Mouse (Mus musculus) midbrain, postnatal 0 days (tissue): Measurements from ENCODE around the gene Hip1r. TPM values are rescaled to one million over a fixed set of nuclear protein-coding genes. Genes with fewer than 3 reads are reported as not detected.

Source experiments
- ATAC-seq: fragments of 200-750 bp; cut with Nextera tagmentation; 2 replicates; pipeline ENCODE4 v1.8.0; 2017; ENCODE audit warnings: moderate number of reproducible peaks, mild to moderate bottlenecking, moderate TSS enrichment, moderate library complexity; ENCODE audit not compliant: low FRiP score
- DNase-seq: peaks from one replicate; pipeline ENCODE4 v3.0.0-alpha.2; 2015; ENCODE audit warnings: low spot score
- H3K27ac ChIP-seq: fragments of 300-500 bp; sonication (generic); 2 replicates; pipeline ENCODE4 v1.5.1; 2014; ENCODE audit warnings: low read depth, mild to moderate bottlenecking, low read length, mixed read lengths
- H3K27me3 ChIP-seq: fragments of 300-500 bp; sonication (generic); 2 replicates; pipeline ENCODE4 v1.6.1; 2014; ENCODE audit warnings: low read length, control low read depth, mixed read lengths; ENCODE audit not compliant: insufficient read depth
- H3K36me3 ChIP-seq: fragments of 300-500 bp; sonication (generic); 2 replicates; pipeline ENCODE4 v1.6.1; 2014; ENCODE audit warnings: low read length, control low read depth, mixed read lengths; ENCODE audit not compliant: insufficient read depth
- H3K4me1 ChIP-seq: fragments of 300-500 bp; sonication (generic); 2 replicates; pipeline ENCODE4 v1.6.1; 2014; ENCODE audit warnings: mild to moderate bottlenecking, control low read depth, antibody characterized with exemption, low read length, mixed read lengths; ENCODE audit not compliant: insufficient read depth
- H3K4me2 ChIP-seq: fragments of 300-500 bp; sonication (generic); 2 replicates; pipeline ENCODE4 v1.6.1; 2014; ENCODE audit warnings: low read depth, mild to moderate bottlenecking, low read length, mixed read lengths; ENCODE audit not compliant: poor library complexity, severe bottlenecking
- H3K4me3 ChIP-seq: fragments of 300-500 bp; sonication (generic); 2 replicates; pipeline ENCODE4 v1.5.1; 2014; ENCODE audit warnings: low read depth, mild to moderate bottlenecking, low read length, moderate library complexity
- H3K9ac ChIP-seq: fragments of 300-500 bp; sonication (generic); replicated peaks from 2 replicates; pipeline ENCODE4 v1.6.1; 2014; ENCODE audit warnings: mild to moderate bottlenecking, low read length, moderate library complexity, mixed read lengths; ENCODE audit not compliant: poor library complexity, severe bottlenecking
- H3K9me3 ChIP-seq: fragments of 300-500 bp; sonication (generic); 2 replicates; pipeline ENCODE4 v1.6.1; 2016; ENCODE audit warnings: low read length, control low read depth
- CTCF ChIP-seq: IDR thresholded peaks from 2 replicates; pipeline ENCODE4 v1.5.1; 2016; ENCODE audit warnings: antibody characterized with exemption, mild to moderate bottlenecking
- WGBS: fragments of 180-500 bp; shearing (Covaris S2); extraction: QIAGEN DNeasy Blood & Tissue Kit; methylation state at CpG from one replicate; pipeline ENCODE4 v1.1.7; 2014; 5-methylcytosine and 5-hydroxymethylcytosine counted together
- polyA plus RNA-seq: library from polyadenylated mRNA; unstranded; fragments of >200 nt; fragmentation: Nextera tagmentation; extraction: Ambion mirVana; gene quantifications from 2 replicates; pipeline ENCODE4 v1.2.1, GENCODE M21; 2015
- total RNA-seq: library from RNA; depleted of rRNA; stranded (reverse); fragments of >200 nt; gene quantifications from 2 replicates; pipeline ENCODE4 v1.2.3, GENCODE M21; 2014

Hip1r gene
- total and polyA plus RNA-seq, 2 experiments from 2014 or later = 25.8 to 45.4 TPM

- Histone ChIP-seq H3K36me3 (no peaks in the 10 kb centered on the region), H3K27ac (no peak overlapping the region), H3K9me3 (no peaks in the 10 kb centered on the region), H3K9ac (no peak overlapping the region), H3K4me2 (no peak overlapping the region), H3K27me3 (no peaks in the 10 kb centered on the region), H3K4me1 (no peaks in the 10 kb centered on the region), H3K4me3 (no peak overlapping the region)
- WGBS = 97% methylated on average over 2 of the region's 2 CpGs
- DNase-seq (no peak), ATAC-seq (no peak)
- TF ChIP-seq CTCF = no peak
Measured at GRCm38 (mm10) chr5:123966759-123967158, 6.7 kb upstream of the Hip1r start.

GRCm38 (mm10) chr5:123968468-123968867, 5.0 kb upstream of the Hip1r start:
- Histone ChIP-seq H3K27ac (no peak overlapping the region), H3K4me1 (no peaks in the 10 kb centered on the region), H3K9ac (no peak overlapping the region), H3K4me2 (no peak overlapping the region), H3K27me3 (no peaks in the 10 kb centered on the region), H3K9me3 (no peaks in the 10 kb centered on the region), H3K36me3 (no peaks in the 10 kb centered on the region), H3K4me3 (no peak overlapping the region)
- TF ChIP-seq CTCF = no peak
- ATAC-seq (no peak), DNase-seq (no peak)
- WGBS = 89% methylated on average over 5 of the region's 5 CpGs

GRCm38 (mm10) chr5:123969216-123969615, 4.2 kb upstream of the Hip1r start:
- no peak for TF ChIP-seq CTCF
- 63% methylated on average over 8 of the region's 8 CpGs for WGBS
- no peak overlapping the region for H3K9ac ChIP-seq
- no peaks in the 10 kb centered on the region for H3K9me3 ChIP-seq
- ATAC-seq (no peak), DNase-seq (no peak)
- no peak overlapping the region for H3K4me3 ChIP-seq
- no peak overlapping the region for H3K27ac ChIP-seq
- no peaks in the 10 kb centered on the region for H3K27me3 ChIP-seq
- no peak overlapping the region for H3K4me2 ChIP-seq
- H3K36me3 ChIP-seq = no peaks in the 10 kb centered on the region
- no peaks in the 10 kb centered on the region for H3K4me1 ChIP-seq

- H3K4me3 ChIP-seq = no peak overlapping the region
Measured at GRCm38 (mm10) chr5:123970576-123970975, 2.9 kb upstream of the Hip1r start.

GRCm38 (mm10) chr5:123972453-123972852, 975 bp upstream of the Hip1r start:
- 45% methylated on average over 6 of the region's 6 CpGs for WGBS
- no peak for ATAC-seq
- no peaks in the 10 kb centered on the region for H3K4me1 ChIP-seq
- H3K36me3 ChIP-seq = no peaks in the 10 kb centered on the region
- H3K4me3 ChIP-seq = no peak overlapping the region
- H3K9ac ChIP-seq = no peak overlapping the region
- DNase-seq = no peak
- no peaks in the 10 kb centered on the region for H3K9me3 ChIP-seq
- no peaks in the 10 kb centered on the region for H3K27me3 ChIP-seq
- H3K4me2 ChIP-seq = no peak overlapping the region
- no peak overlapping the region for H3K27ac ChIP-seq
- TF ChIP-seq CTCF = no peak

More at GRCm38 (mm10) chr5:123970576-123970975, 2.9 kb upstream of the Hip1r start:
- H3K4me2 ChIP-seq = no peak overlapping the region
- no peak overlapping the region for H3K27ac ChIP-seq
- no peaks in the 10 kb centered on the region for H3K9me3 ChIP-seq
- no peaks in the 10 kb centered on the region for H3K4me1 ChIP-seq
- H3K27me3 ChIP-seq = no peaks in the 10 kb centered on the region
- WGBS = 94% methylated on average over 4 of the region's 4 CpGs
- DNase-seq = no peak
- H3K9ac ChIP-seq = no peak overlapping the region
- ATAC-seq = no peak
- TF ChIP-seq CTCF = no peak
- no peaks in the 10 kb centered on the region for H3K36me3 ChIP-seq

GRCm38 (mm10) chr5:123974179-123974485, 704 bp downstream of the Hip1r start:
- DNase-seq = no peak
- Histone ChIP-seq H3K4me2 (peak overlapping the region; percentile 81), H3K4me1 (no peaks in the 10 kb centered on the region), H3K27me3 (no peaks in the 10 kb centered on the region), H3K9me3 (no peaks in the 10 kb centered on the region), H3K4me3 (peak overlapping the region; percentile 87), H3K27ac (no peak overlapping the region; the same call in 1 of the 2 replicates), H3K36me3 (no peaks in the 10 kb centered on the region), H3K9ac (peak overlapping the region; percentile 89)
- TF ChIP-seq CTCF = no peak
- no peak for ATAC-seq
- under 1% methylated on average over 14 of the region's 14 CpGs for WGBS
